Mouse (Mus musculus) testis, adult 2 months (tissue): Measurements from ENCODE around the gene Cant1.

Experiments
- CTCF ChIP-seq: fragments of 200-500 bp; IDR thresholded peaks from 2 replicates; pipeline ENCODE4 v1.5.1; 2012; ENCODE audit warnings: low read depth, mild to moderate bottlenecking, inconsistent platforms, low read length, moderate library complexity; ENCODE audit not compliant: control insufficient read depth, insufficient read depth, insufficient replicate concordance
- POLR2A ChIP-seq: fragments of 200-500 bp; IDR thresholded peaks from 2 replicates; pipeline ENCODE4 v1.6.1; 2012; ENCODE audit warnings: low read depth, mild to moderate bottlenecking, inconsistent platforms, low read length, moderate library complexity; ENCODE audit not compliant: control insufficient read depth

- TF ChIP-seq CTCF (no peak), POLR2A (no peak)
Measured at GRCm38 (mm10) chr11:118447346-118447745, 28.5 kb upstream of the Cant1 start.
